Mouse (Mus musculus): ENCODE data around the gene Rcn3. TPM values are rescaled to one million over a fixed set of nuclear protein-coding genes. Genes with fewer than 3 reads are reported as not detected.

Rcn3 gene
- polyA plus RNA-seq, 1 experiment, result 34.9 TPM

- Histone ChIP-seq H3K27me3 (ENCODE audit: control insufficient read depth, insufficient read depth, low read length) (no peaks in the 10 kb centered on the region), H3K36me3 (ENCODE audit: control insufficient read depth, insufficient read depth, low read length) (no peaks in the 10 kb centered on the region), H3K4me1 (replicated peaks; ENCODE audit: control insufficient read depth, insufficient read depth, low read length) (peaks cover 27% of the 10 kb centered on the region), H3K27ac (ENCODE audit: control insufficient read depth, insufficient read depth, low read length) (peak overlapping the region; percentile 52), H3K4me3 (ENCODE audit: control insufficient read depth, insufficient read depth, low read length) (peak overlapping the region; percentile 18)
- 37% methylated on average over 22 of the region's 22 CpGs for WGBS
- peak; percentile 29 for DNase-seq
- no peak for TF ChIP-seq CTCF (IDR thresholded peaks at IDR 0.05; ENCODE audit: borderline replicate concordance, control insufficient read depth, extremely low read depth, insufficient read depth, low read length, poor library complexity)
- no peak for TF ChIP-seq POLR2A (IDR thresholded peaks at IDR 0.05; ENCODE audit: control insufficient read depth, extremely low read depth, insufficient read depth, low read length, poor library complexity)
These were observed 8.6 kb downstream of the Rcn3 start for GRCm38 (mm10) chr7:45083300-45083890.

DNA sequence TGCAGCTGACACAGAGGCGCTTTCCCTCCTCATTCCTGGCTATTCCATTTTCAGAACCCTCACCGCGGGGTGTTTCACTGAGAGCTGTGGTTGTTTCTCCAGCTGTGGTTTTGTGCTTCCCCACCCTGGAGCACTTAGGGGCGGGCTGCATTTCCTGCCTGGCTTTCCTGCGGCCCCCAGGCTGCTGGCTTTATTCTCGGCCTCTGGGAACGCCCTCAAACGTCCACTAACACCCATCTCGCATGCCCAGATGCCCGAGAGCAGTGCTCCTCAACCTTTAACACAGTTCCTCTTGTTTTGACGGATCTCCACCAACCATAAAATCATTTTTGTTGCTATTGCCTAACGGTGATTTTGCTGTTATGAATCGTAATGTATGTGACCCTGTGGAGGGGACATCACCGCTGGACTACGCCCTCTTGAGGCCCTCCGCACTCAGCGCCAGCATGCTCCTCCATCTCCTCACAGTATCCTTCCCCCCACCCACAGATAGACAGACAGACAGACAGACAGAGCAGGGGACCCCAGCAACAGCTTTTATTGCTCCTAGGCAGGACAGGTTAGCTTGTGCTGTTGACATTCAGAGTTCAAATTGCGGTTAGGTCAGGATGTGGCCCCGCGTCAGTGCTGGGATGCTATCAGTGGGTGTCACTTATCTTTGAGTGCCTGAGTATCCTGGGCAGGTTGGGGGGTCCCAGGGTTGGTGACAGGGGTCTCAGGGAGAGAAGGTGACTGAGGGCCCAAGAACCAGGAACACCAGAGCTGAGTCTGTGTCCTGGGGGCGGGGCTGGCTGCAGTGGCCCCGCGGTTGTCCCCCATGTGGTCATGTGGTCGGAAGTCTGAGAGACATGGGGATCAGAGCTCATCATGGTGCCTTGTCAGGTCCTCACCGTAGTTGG, 9.4 kb downstream of the Rcn3 start:
- H3K4me3 ChIP-seq (ENCODE audit: control insufficient read depth, insufficient read depth, low read length), result peak overlapping the region; percentile 18
- TF ChIP-seq POLR2A (IDR thresholded peaks at IDR 0.05; ENCODE audit: control insufficient read depth, extremely low read depth, insufficient read depth, low read length, poor library complexity), result no peak
- TF ChIP-seq CTCF (IDR thresholded peaks at IDR 0.05; ENCODE audit: borderline replicate concordance, control insufficient read depth, extremely low read depth, insufficient read depth, low read length, poor library complexity), result no peak
- peak; percentile 43 for DNase-seq
- peak overlapping the region; percentile 52 for H3K27ac ChIP-seq (ENCODE audit: control insufficient read depth, insufficient read depth, low read length)
- no peaks in the 10 kb centered on the region for H3K27me3 ChIP-seq (ENCODE audit: control insufficient read depth, insufficient read depth, low read length)
- peaks cover 27% of the 10 kb centered on the region for H3K4me1 ChIP-seq (replicated peaks; ENCODE audit: control insufficient read depth, insufficient read depth, low read length)
- WGBS, result 5% methylated on average over 25 of the region's 25 CpGs
- no peaks in the 10 kb centered on the region for H3K36me3 ChIP-seq (ENCODE audit: control insufficient read depth, insufficient read depth, low read length)

- Histone ChIP-seq H3K27me3 (ENCODE audit: control insufficient read depth, insufficient read depth, low read length) (no peaks in the 10 kb centered on the region), H3K4me3 (ENCODE audit: control insufficient read depth, insufficient read depth, low read length) (no peak overlapping the region), H3K36me3 (ENCODE audit: control insufficient read depth, insufficient read depth, low read length) (peaks cover 9% of the 10 kb centered on the region), H3K27ac (ENCODE audit: control insufficient read depth, insufficient read depth, low read length) (no peak overlapping the region), H3K4me1 (replicated peaks; ENCODE audit: control insufficient read depth, insufficient read depth, low read length) (peaks cover 27% of the 10 kb centered on the region)
- no peak for TF ChIP-seq CTCF (IDR thresholded peaks at IDR 0.05; ENCODE audit: borderline replicate concordance, control insufficient read depth, extremely low read depth, insufficient read depth, low read length, poor library complexity)
- TF ChIP-seq POLR2A (IDR thresholded peaks at IDR 0.05; ENCODE audit: control insufficient read depth, extremely low read depth, insufficient read depth, low read length, poor library complexity), result no peak
- WGBS, result 87% methylated on average over 5 of the region's 5 CpGs
- DNase-seq, result no peak
These were observed 11.0 kb downstream of the Rcn3 start for GRCm38 (mm10) chr7:45081016-45081415.

- TF ChIP-seq CTCF (IDR thresholded peaks at IDR 0.05; ENCODE audit: borderline replicate concordance, control insufficient read depth, extremely low read depth, insufficient read depth, low read length, poor library complexity), result peak; percentile 94
- no peak for TF ChIP-seq POLR2A (IDR thresholded peaks at IDR 0.05; ENCODE audit: control insufficient read depth, extremely low read depth, insufficient read depth, low read length, poor library complexity)
- H3K27ac ChIP-seq (ENCODE audit: control insufficient read depth, insufficient read depth, low read length), result no peak overlapping the region
- no peaks in the 10 kb centered on the region for H3K27me3 ChIP-seq (ENCODE audit: control insufficient read depth, insufficient read depth, low read length)
- peaks cover 13% of the 10 kb centered on the region for H3K36me3 ChIP-seq (ENCODE audit: control insufficient read depth, insufficient read depth, low read length)
- no peak overlapping the region for H3K4me3 ChIP-seq (ENCODE audit: control insufficient read depth, insufficient read depth, low read length)
- peak; percentile 93 for DNase-seq
- peaks cover 27% of the 10 kb centered on the region for H3K4me1 ChIP-seq (replicated peaks; ENCODE audit: control insufficient read depth, insufficient read depth, low read length)
- WGBS, result 2% methylated on average over 10 of the region's 10 CpGs
These were observed 12.2 kb downstream of the Rcn3 start for GRCm38 (mm10) chr7:45079856-45080255.

- Histone ChIP-seq H3K27me3 (ENCODE audit: control insufficient read depth, insufficient read depth, low read length) (no peaks in the 10 kb centered on the region), H3K27ac (ENCODE audit: control insufficient read depth, insufficient read depth, low read length) (no peak overlapping the region), H3K4me1 (replicated peaks; ENCODE audit: control insufficient read depth, insufficient read depth, low read length) (peaks cover 25% of the 10 kb centered on the region), H3K4me3 (ENCODE audit: control insufficient read depth, insufficient read depth, low read length) (no peak overlapping the region), H3K36me3 (ENCODE audit: control insufficient read depth, insufficient read depth, low read length) (peaks cover 15% of the 10 kb centered on the region)
- peak; percentile 53; the same call in 1 of the 2 replicates for TF ChIP-seq CTCF (IDR thresholded peaks at IDR 0.05; ENCODE audit: borderline replicate concordance, control insufficient read depth, extremely low read depth, insufficient read depth, low read length, poor library complexity)
- TF ChIP-seq POLR2A (IDR thresholded peaks at IDR 0.05; ENCODE audit: control insufficient read depth, extremely low read depth, insufficient read depth, low read length, poor library complexity), result no peak
- 51% methylated on average over 9 of the region's 9 CpGs for WGBS
- DNase-seq, result peak; percentile 75
These were observed 13.5 kb downstream of the Rcn3 start for GRCm38 (mm10) chr7:45078513-45078912.

GRCm38 (mm10) chr7:45077829-45078228, 14.2 kb downstream of the Rcn3 start:
- DNase-seq, result no peak
- WGBS, result 94% methylated on average over 2 of the region's 2 CpGs
- Histone ChIP-seq H3K4me1 (replicated peaks; ENCODE audit: control insufficient read depth, insufficient read depth, low read length) (peaks cover 18% of the 10 kb centered on the region), H3K4me3 (ENCODE audit: control insufficient read depth, insufficient read depth, low read length) (no peak overlapping the region), H3K27me3 (ENCODE audit: control insufficient read depth, insufficient read depth, low read length) (no peaks in the 10 kb centered on the region), H3K27ac (ENCODE audit: control insufficient read depth, insufficient read depth, low read length) (no peak overlapping the region), H3K36me3 (ENCODE audit: control insufficient read depth, insufficient read depth, low read length) (peaks cover 15% of the 10 kb centered on the region)
- TF ChIP-seq CTCF (IDR thresholded peaks at IDR 0.05; ENCODE audit: borderline replicate concordance, control insufficient read depth, extremely low read depth, insufficient read depth, low read length, poor library complexity), result no peak
- TF ChIP-seq POLR2A (IDR thresholded peaks at IDR 0.05; ENCODE audit: control insufficient read depth, extremely low read depth, insufficient read depth, low read length, poor library complexity), result no peak

All from thymus, adult 2 months (tissue).